Mouse (Mus musculus) limb, embryonic 15.5 days (tissue): ENCODE measurements around the gene Ccno. TPM values are rescaled to one million over a fixed set of nuclear protein-coding genes. Genes with fewer than 3 reads are reported as not detected.

ENCODE experiments used
- microRNA counts: library from miRNA; unstranded; fragments of <30 nt; microRNA quantifications from one replicate; lab custom pipeline; 2016
- microRNA-seq: library from miRNA; unstranded; fragments of <30 nt; microRNA quantifications from one replicate; pipeline ENCODE4, GENCODE M21; 2016
- polyA plus RNA-seq: library from polyadenylated mRNA; unstranded; fragments of >200 nt; fragmentation: Nextera tagmentation; extraction: Ambion mirVana; gene quantifications from 2 replicates; pipeline ENCODE4 v1.2.1, GENCODE M21; 2015

Ccno gene
- polyA plus RNA-seq, 1 experiment from 2014 or later = 0.37 TPM

MicroRNAs within 50 kb of the gene (microRNA counts, 519-probe panel; counts per million panel counts)
- microRNA mmu-miR-449a (lab: Ali Mortazavi, UCI) (1,633 counts per million, percentile 21 among the panel's probes with 10 or more counts), microRNA mmu-miR-449b (lab: Ali Mortazavi, UCI) (not detected), microRNA mmu-miR-449c (lab: Ali Mortazavi, UCI) (not detected)

Small RNAs within 50 kb of the gene (microRNA-seq; reads per million reads assigned to microRNA genes)
- gene Mir449a = 58.1 reads per million, percentile 43 among the genes with 10 or more reads in this experiment
- not detected for gene Mir449b
- gene Mir449c = not detected

Other genes with a start within 250 kb of the Ccno start
- gene Plpp1, start 187.0 kb upstream of the Ccno start, polyA plus RNA-seq = 90.5 and 109 TPM in 2 replicates
- 53.8 and 57.4 TPM in 2 replicates for gene Mtrex, start 60.4 kb upstream of the Ccno start, polyA plus RNA-seq
- 24.9 and 25.0 TPM in 2 replicates for gene Dhx29, start 60.3 kb upstream of the Ccno start, polyA plus RNA-seq
- gene Mcidas, start 6.0 kb downstream of the Ccno start, polyA plus RNA-seq = not detected in 2 replicates
- not detected in 2 replicates for gene Cdc20b, start 47.3 kb downstream of the Ccno start, polyA plus RNA-seq
- gene Gpx8, start 58.6 kb downstream of the Ccno start, polyA plus RNA-seq = 220 and 224 TPM in 2 replicates
- gene Gzma, start 113.2 kb downstream of the Ccno start, polyA plus RNA-seq = not detected in 2 replicates
- 3.2 and 3.3 TPM in 2 replicates for gene Esm1, start 221.9 kb downstream of the Ccno start, polyA plus RNA-seq
- gene Gzmk, start 238.1 kb downstream of the Ccno start, polyA plus RNA-seq = not detected in 2 replicates